Mouse (Mus musculus) layer of hippocampus, postnatal 10 days (tissue): ENCODE measurements around the gene Cenpp. TPM values are rescaled to one million over a fixed set of nuclear protein-coding genes. Genes with fewer than 3 reads are reported as not detected.
A peak's percentile ranks its signal among the peaks of the same experiment; 100 is the strongest.
"Not testable (repeated sequence)": the region's sequence is repeated elsewhere in the genome, so short reads cannot be mapped to it uniquely, and the experiment has no call there.

Experiments used
- DNase-seq, 2 experiments: peaks; one replicate each; pipeline ENCODE4 v3.0.0; 2021; ENCODE audit warnings: low spot score in 2 of 2
- total RNA-seq, 2 experiments: library from RNA; stranded (reverse); gene quantifications; 2 replicates each; pipeline ENCODE4 v1.2.3; 2021

Cenpp gene
- total RNA-seq, 2 experiments from 2014 or later = 1.3 to 1.8 TPM

- DNase-seq = no peak
Measured at GRCm38 (mm10) chr13:49608589-49609322, 43.8 kb downstream of the Cenpp start.

- DNase-seq = no peak
Measured at GRCm38 (mm10) chr13:49607714-49608113, 44.9 kb downstream of the Cenpp start, which contains the start of gene Ogn. Gene Ogn, plus strand, starts transcription at chr13:49608046.

GRCm38 (mm10) chr13:49603603-49604002 lies 49.0 kb downstream of the Cenpp start:
- no peak for DNase-seq

GRCm38 (mm10) chr13:49602541-49602940 lies 50.0 kb downstream of the Cenpp start:
- DNase-seq = not testable (repeated sequence)

GRCm38 (mm10) chr13:49586062-49586461 lies 66.5 kb downstream of the Cenpp start:
- DNase-seq = no peak

GRCm38 (mm10) chr13:49584307-49585005 lies 68.1 kb downstream of the Cenpp start:
- DNase-seq = no peak

- DNase-seq = no peak
Measured at GRCm38 (mm10) chr13:49583859-49584258, 68.7 kb downstream of the Cenpp start.

GRCm38 (mm10) chr13:49581541-49582530 lies 70.7 kb downstream of the Cenpp start, which contains the start of gene Omd:
Gene Omd, plus strand, starts transcription at chr13:49582462.
- DNase-seq = no peak

- DNase-seq = no peak
Measured at GRCm38 (mm10) chr13:49571418-49571817, 81.2 kb downstream of the Cenpp start.

GRCm38 (mm10) chr13:49570371-49570770 lies 82.2 kb downstream of the Cenpp start:
- no peak for DNase-seq

GRCm38 (mm10) chr13:49564347-49564746 lies 88.2 kb downstream of the Cenpp start:
- DNase-seq = no peak

GRCm38 (mm10) chr13:49560886-49561285 lies 91.7 kb downstream of the Cenpp start:
- no peak for DNase-seq

GRCm38 (mm10) chr13:49559185-49559584 lies 93.4 kb downstream of the Cenpp start:
- DNase-seq = peak; percentile 9 to 23

GRCm38 (mm10) chr13:49556924-49557323 lies 95.7 kb downstream of the Cenpp start:
- DNase-seq = no peak

GRCm38 (mm10) chr13:49556203-49556602 lies 96.4 kb downstream of the Cenpp start:
- DNase-seq = no peak

- no peak for DNase-seq
Measured at GRCm38 (mm10) chr13:49554519-49554918, 98.1 kb downstream of the Cenpp start.

GRCm38 (mm10) chr13:49549616-49550015 lies 103.0 kb downstream of the Cenpp start:
- DNase-seq = no peak

- DNase-seq = no peak
Measured at GRCm38 (mm10) chr13:49547563-49548150, 104.9 kb downstream of the Cenpp start.

- no peak for DNase-seq
Measured at GRCm38 (mm10) chr13:49546517-49546916, 106.1 kb downstream of the Cenpp start.

- DNase-seq = no peak
Measured at GRCm38 (mm10) chr13:49545646-49546045, 106.9 kb downstream of the Cenpp start.

- DNase-seq = no peak
Measured at GRCm38 (mm10) chr13:49544279-49544678, 108.3 kb downstream of the Cenpp start, which contains the start of gene Aspn. Gene Aspn, plus strand, starts transcription at chr13:49544443.
